Mouse (Mus musculus): ENCODE results near the gene Sars. TPM values are rescaled to one million over a fixed set of nuclear protein-coding genes. Genes with fewer than 3 reads are reported as not detected.

The Sars gene
- polyA plus RNA-seq, 1 experiment from 2014 or later, result 99.5 TPM

DNA sequence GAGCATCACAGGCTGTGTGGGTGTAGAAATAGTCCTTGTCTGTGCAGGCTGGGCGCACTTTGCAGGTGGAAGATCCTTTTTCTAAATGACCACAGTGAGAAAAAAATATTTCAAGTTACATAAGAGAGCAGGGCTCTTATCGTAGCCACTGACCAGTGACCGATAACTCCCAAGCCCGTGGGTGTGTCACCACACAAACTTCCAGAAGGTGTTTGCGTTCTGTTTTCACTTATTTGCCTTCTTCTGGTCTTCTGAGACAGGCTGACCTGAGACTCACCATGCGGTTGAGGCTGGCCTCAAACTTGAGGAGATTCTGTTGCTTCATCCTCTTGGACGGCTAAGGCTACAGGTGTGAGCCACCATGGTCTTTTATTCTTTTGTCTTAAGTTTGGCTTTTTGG lies 30.0 kb upstream of the Sars start:
- Histone ChIP-seq H3K27me3 (replicated peaks; ENCODE audit: control insufficient read depth, insufficient read depth, low read length) (no peaks in the 10 kb centered on the region), H3K9me3 (ENCODE audit: control insufficient read depth) (no peaks in the 10 kb centered on the region), H3K4me1 (replicated peaks; ENCODE audit: control insufficient read depth, insufficient read depth, low read length) (no peaks in the 10 kb centered on the region), H3K4me3 (ENCODE audit: low read depth, low read length) (no peak overlapping the region), H3K27ac (ENCODE audit: low read depth, low read length) (no peak overlapping the region), H3K36me3 (ENCODE audit: control insufficient read depth, insufficient read depth) (no peaks in the 10 kb centered on the region), H3K9ac (ENCODE audit: low read depth, low read length) (no peak overlapping the region), H3K4me2 (replicated peaks; ENCODE audit: low read depth) (no peak overlapping the region)
- no peak for ATAC-seq
- no peak for TF ChIP-seq CTCF (IDR thresholded peaks at IDR 0.05; ENCODE audit: low read depth)
- WGBS, result 81% methylated on average over 7 of the region's 7 CpGs

DNA sequence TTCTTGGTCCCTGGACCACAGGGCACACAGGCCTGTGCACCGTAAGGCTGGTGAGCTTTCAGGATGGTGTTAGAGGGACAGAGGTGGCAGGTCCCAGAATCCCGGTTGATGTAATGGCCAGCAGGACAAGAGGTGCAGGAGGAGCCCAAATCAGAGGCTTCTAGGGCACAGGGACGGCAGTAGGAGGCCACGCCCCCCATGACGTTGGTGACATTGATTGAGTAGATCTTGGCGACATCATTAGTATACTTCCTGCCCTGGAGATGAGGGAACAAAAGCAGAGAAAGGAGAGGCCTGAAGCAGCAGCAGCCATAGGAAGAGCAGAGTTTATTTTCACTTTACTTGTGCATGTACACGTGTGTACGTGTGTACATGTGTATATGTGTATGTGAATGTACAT lies 22.8 kb upstream of the Sars start:
- 50% methylated on average over 8 of the region's 8 CpGs for WGBS
- no peaks in the 10 kb centered on the region for H3K27me3 ChIP-seq (replicated peaks; ENCODE audit: control insufficient read depth, insufficient read depth, low read length)
- H3K4me3 ChIP-seq (ENCODE audit: low read depth, low read length), result no peak overlapping the region

GRCm38 (mm10) chr3:108466425-108466824 lies 21.4 kb upstream of the Sars start:
- Histone ChIP-seq H3K36me3 (ENCODE audit: control insufficient read depth, insufficient read depth) (no peaks in the 10 kb centered on the region), H3K4me3 (ENCODE audit: low read depth, low read length) (no peak overlapping the region), H3K4me2 (replicated peaks; ENCODE audit: low read depth) (no peak overlapping the region), H3K27ac (ENCODE audit: low read depth, low read length) (no peak overlapping the region), H3K4me1 (replicated peaks; ENCODE audit: control insufficient read depth, insufficient read depth, low read length) (no peaks in the 10 kb centered on the region), H3K27me3 (replicated peaks; ENCODE audit: control insufficient read depth, insufficient read depth, low read length) (no peaks in the 10 kb centered on the region), H3K9ac (ENCODE audit: low read depth, low read length) (no peak overlapping the region), H3K9me3 (ENCODE audit: control insufficient read depth) (no peaks in the 10 kb centered on the region)
- 0 out of 2 replicates have a peak, but pooled peaks have one; percentile 13 for ATAC-seq
- 74% methylated on average over 6 of the region's 6 CpGs for WGBS
- peak; percentile 81 for TF ChIP-seq CTCF (IDR thresholded peaks at IDR 0.05; ENCODE audit: low read depth)

More for the DNA sequence above, 22.8 kb upstream of the Sars start:
- no peak overlapping the region for H3K9ac ChIP-seq (ENCODE audit: low read depth, low read length)
- TF ChIP-seq CTCF (IDR thresholded peaks at IDR 0.05; ENCODE audit: low read depth), result no peak
- ATAC-seq, result peak; percentile 50; the same call in 1 of the 2 replicates
- no peaks in the 10 kb centered on the region for H3K4me1 ChIP-seq (replicated peaks; ENCODE audit: control insufficient read depth, insufficient read depth, low read length)
- H3K36me3 ChIP-seq (ENCODE audit: control insufficient read depth, insufficient read depth), result no peaks in the 10 kb centered on the region
- H3K9me3 ChIP-seq (ENCODE audit: control insufficient read depth), result no peaks in the 10 kb centered on the region
- no peak overlapping the region for H3K27ac ChIP-seq (ENCODE audit: low read depth, low read length)
- H3K4me2 ChIP-seq (replicated peaks; ENCODE audit: low read depth), result no peak overlapping the region

- H3K9me3 ChIP-seq (ENCODE audit: control insufficient read depth), result no peaks in the 10 kb centered on the region
- TF ChIP-seq CTCF (IDR thresholded peaks at IDR 0.05; ENCODE audit: low read depth), result peak; percentile 74
- H3K4me2 ChIP-seq (replicated peaks; ENCODE audit: low read depth), result peak overlapping the region; percentile 40
- H3K27ac ChIP-seq (ENCODE audit: low read depth, low read length), result peak overlapping the region; percentile 5; the same call in 1 of the 2 replicates
- no peaks in the 10 kb centered on the region for H3K36me3 ChIP-seq (ENCODE audit: control insufficient read depth, insufficient read depth)
- peak overlapping the region; percentile 8 for H3K4me3 ChIP-seq (ENCODE audit: low read depth, low read length)
- H3K9ac ChIP-seq (ENCODE audit: low read depth, low read length), result no peak overlapping the region; the same call in 1 of the 2 replicates
- no peaks in the 10 kb centered on the region for H3K27me3 ChIP-seq (replicated peaks; ENCODE audit: control insufficient read depth, insufficient read depth, low read length)
- ATAC-seq, result peak; percentile 98
- 14% methylated on average over 10 of the region's 10 CpGs for WGBS
- H3K4me1 ChIP-seq (replicated peaks; ENCODE audit: control insufficient read depth, insufficient read depth, low read length), result no peaks in the 10 kb centered on the region
Measured at GRCm38 (mm10) chr3:108458866-108459265, 13.9 kb upstream of the Sars start.

GRCm38 (mm10) chr3:108458380-108458779 lies 13.4 kb upstream of the Sars start:
- H3K4me3 ChIP-seq (ENCODE audit: low read depth, low read length), result peak overlapping the region; percentile 8

GRCm38 (mm10) chr3:108454172-108454571 lies 9.2 kb upstream of the Sars start:
- ATAC-seq, result no peak
- WGBS, result 61% methylated on average over 1 of the region's 1 CpGs

More at GRCm38 (mm10) chr3:108458380-108458779, 13.4 kb upstream of the Sars start:
- WGBS, result 46% methylated on average over 14 of the region's 14 CpGs
- H3K36me3 ChIP-seq (ENCODE audit: control insufficient read depth, insufficient read depth), result no peaks in the 10 kb centered on the region
- H3K4me1 ChIP-seq (replicated peaks; ENCODE audit: control insufficient read depth, insufficient read depth, low read length), result no peaks in the 10 kb centered on the region
- peak overlapping the region; percentile 5; the same call in 1 of the 2 replicates for H3K27ac ChIP-seq (ENCODE audit: low read depth, low read length)
- H3K27me3 ChIP-seq (replicated peaks; ENCODE audit: control insufficient read depth, insufficient read depth, low read length), result no peaks in the 10 kb centered on the region
- TF ChIP-seq CTCF (IDR thresholded peaks at IDR 0.05; ENCODE audit: low read depth), result no peak
- H3K4me2 ChIP-seq (replicated peaks; ENCODE audit: low read depth), result peak overlapping the region; percentile 40
- ATAC-seq, result peak; percentile 37; the same call in 1 of the 2 replicates
- H3K9ac ChIP-seq (ENCODE audit: low read depth, low read length), result no peak overlapping the region; the same call in 1 of the 2 replicates
- H3K9me3 ChIP-seq (ENCODE audit: control insufficient read depth), result no peaks in the 10 kb centered on the region

More at GRCm38 (mm10) chr3:108454172-108454571, 9.2 kb upstream of the Sars start:
- no peak for TF ChIP-seq CTCF (IDR thresholded peaks at IDR 0.05; ENCODE audit: low read depth)
- no peak overlapping the region for H3K4me3 ChIP-seq (ENCODE audit: low read depth, low read length)
- H3K9me3 ChIP-seq (ENCODE audit: control insufficient read depth), result no peaks in the 10 kb centered on the region
- no peaks in the 10 kb centered on the region for H3K36me3 ChIP-seq (ENCODE audit: control insufficient read depth, insufficient read depth)
- H3K4me1 ChIP-seq (replicated peaks; ENCODE audit: control insufficient read depth, insufficient read depth, low read length), result no peaks in the 10 kb centered on the region
- H3K4me2 ChIP-seq (replicated peaks; ENCODE audit: low read depth), result no peak overlapping the region
- no peak overlapping the region for H3K9ac ChIP-seq (ENCODE audit: low read depth, low read length)
- H3K27ac ChIP-seq (ENCODE audit: low read depth, low read length), result no peak overlapping the region
- H3K27me3 ChIP-seq (replicated peaks; ENCODE audit: control insufficient read depth, insufficient read depth, low read length), result no peaks in the 10 kb centered on the region

Data from intestine, postnatal 0 days (tissue).